Mouse (Mus musculus) heart, embryonic 12.5 days (tissue): Measurements from ENCODE around the gene Myom1. TPM values are rescaled to one million over a fixed set of nuclear protein-coding genes. Genes with fewer than 3 reads are reported as not detected.
A peak's percentile ranks its signal among the peaks of the same experiment; 100 is the strongest.

Experiments
- ATAC-seq: fragments of 200-750 bp; cut with Nextera tagmentation; 2 replicates; pipeline ENCODE4 v1.8.0; 2017; ENCODE audit warnings: moderate TSS enrichment, moderate library complexity; ENCODE audit not compliant: insufficient number of reproducible peaks, low FRiP score
- H3K27ac ChIP-seq: fragments of 300-500 bp; sonication (generic); 2 replicates; pipeline ENCODE4 v1.5.1; 2016; ENCODE audit warnings: mild to moderate bottlenecking, moderate library complexity; ENCODE audit not compliant: poor library complexity, severe bottlenecking
- H3K27me3 ChIP-seq: fragments of 300-500 bp; sonication (generic); replicated peaks from 2 replicates; pipeline ENCODE4 v1.6.1; 2016; ENCODE audit warnings: mild to moderate bottlenecking, moderate library complexity
- H3K36me3 ChIP-seq: fragments of 300-500 bp; sonication (generic); 2 replicates; pipeline ENCODE4 v1.6.1; 2016; ENCODE audit warnings: mild to moderate bottlenecking, moderate library complexity
- H3K4me1 ChIP-seq: fragments of 300-500 bp; sonication (generic); replicated peaks from 2 replicates; pipeline ENCODE4 v1.6.1; 2016; ENCODE audit warnings: mild to moderate bottlenecking
- H3K4me2 ChIP-seq: fragments of 300-500 bp; sonication (generic); 2 replicates; pipeline ENCODE4 v1.6.1; 2016; ENCODE audit warnings: mild to moderate bottlenecking, moderate library complexity
- H3K4me3 ChIP-seq: fragments of 300-500 bp; sonication (generic); 2 replicates; pipeline ENCODE4 v1.5.1; 2016; ENCODE audit warnings: mild to moderate bottlenecking
- H3K9ac ChIP-seq: fragments of 300-500 bp; sonication (generic); 2 replicates; pipeline ENCODE4 v1.6.1; 2016; ENCODE audit warnings: mild to moderate bottlenecking, moderate library complexity
- H3K9me3 ChIP-seq: fragments of 300-500 bp; sonication (generic); replicated peaks from 2 replicates; pipeline ENCODE4 v1.6.1; 2016; ENCODE audit warnings: mild to moderate bottlenecking, moderate library complexity
- WGBS: fragments of 180-500 bp; shearing (Covaris S2); methylation state at CpG from one replicate; pipeline ENCODE4 v1.1.7; 2016; 5-methylcytosine and 5-hydroxymethylcytosine counted together
- polyA plus RNA-seq: library from polyadenylated mRNA; unstranded; fragments of >200 nt; fragmentation: Nextera tagmentation; extraction: Ambion mirVana; gene quantifications from 2 replicates; pipeline ENCODE4 v1.2.1, GENCODE M21; 2016

The Myom1 gene
- polyA plus RNA-seq, 1 experiment from 2014 or later: 229 TPM

DNA sequence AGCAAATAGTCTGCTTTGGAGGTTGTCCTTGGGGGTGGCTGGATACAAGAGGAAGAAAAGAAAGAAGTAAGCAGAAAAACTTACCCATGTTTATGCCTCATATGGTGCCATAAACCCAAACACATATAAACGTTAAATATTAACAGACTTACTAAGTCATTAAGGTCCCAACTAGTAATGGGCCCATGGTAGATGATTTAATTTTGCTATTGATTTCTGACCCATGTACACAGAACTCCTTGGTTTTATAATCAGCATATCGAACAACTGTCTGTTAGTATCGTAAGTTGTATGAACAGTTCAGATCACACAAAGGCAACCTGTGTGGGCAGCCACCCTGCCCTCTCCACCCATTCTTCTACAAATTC lies 85.7 kb downstream of the Myom1 start:
- Histone ChIP-seq H3K36me3 (peaks cover 70% of the 10 kb centered on the region), H3K4me2 (no peak overlapping the region), H3K4me3 (no peak overlapping the region), H3K9me3 (no peaks in the 10 kb centered on the region), H3K9ac (no peak overlapping the region), H3K27me3 (no peaks in the 10 kb centered on the region), H3K27ac (no peak overlapping the region), H3K4me1 (no peaks in the 10 kb centered on the region; the same call in 1 of the 2 replicates)
- no peak for ATAC-seq
- 86% methylated on average over 3 of the region's 3 CpGs for WGBS

DNA sequence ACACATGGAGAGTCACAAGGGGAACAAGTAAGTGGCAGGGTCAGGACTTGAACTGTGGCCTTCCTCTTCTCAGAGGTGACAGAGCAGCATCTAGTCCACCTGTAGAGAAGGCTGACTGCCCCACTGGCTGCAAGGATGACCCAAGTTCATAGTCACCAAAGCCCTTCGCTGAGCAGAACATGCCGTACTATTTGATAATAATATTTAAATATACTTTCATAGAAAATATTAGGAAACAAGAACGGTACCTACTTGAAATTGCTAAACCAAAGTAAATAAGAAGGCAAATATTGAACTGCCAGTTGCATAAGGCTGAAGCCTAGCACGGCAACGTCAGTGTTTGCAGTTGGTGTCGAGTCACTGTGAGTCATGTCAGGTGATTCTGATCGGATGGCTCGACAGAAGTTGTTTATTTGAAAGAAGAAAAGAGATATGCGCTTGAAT lies 86.6 kb downstream of the Myom1 start:
- Histone ChIP-seq H3K36me3 (peaks cover 76% of the 10 kb centered on the region), H3K9ac (no peak overlapping the region), H3K27ac (no peak overlapping the region), H3K4me3 (no peak overlapping the region), H3K27me3 (no peaks in the 10 kb centered on the region), H3K4me2 (no peak overlapping the region), H3K9me3 (no peaks in the 10 kb centered on the region), H3K4me1 (peaks cover 5% of the 10 kb centered on the region; the same call in 1 of the 2 replicates)
- no peak for ATAC-seq
- WGBS: 72% methylated on average over 9 of the region's 9 CpGs

DNA sequence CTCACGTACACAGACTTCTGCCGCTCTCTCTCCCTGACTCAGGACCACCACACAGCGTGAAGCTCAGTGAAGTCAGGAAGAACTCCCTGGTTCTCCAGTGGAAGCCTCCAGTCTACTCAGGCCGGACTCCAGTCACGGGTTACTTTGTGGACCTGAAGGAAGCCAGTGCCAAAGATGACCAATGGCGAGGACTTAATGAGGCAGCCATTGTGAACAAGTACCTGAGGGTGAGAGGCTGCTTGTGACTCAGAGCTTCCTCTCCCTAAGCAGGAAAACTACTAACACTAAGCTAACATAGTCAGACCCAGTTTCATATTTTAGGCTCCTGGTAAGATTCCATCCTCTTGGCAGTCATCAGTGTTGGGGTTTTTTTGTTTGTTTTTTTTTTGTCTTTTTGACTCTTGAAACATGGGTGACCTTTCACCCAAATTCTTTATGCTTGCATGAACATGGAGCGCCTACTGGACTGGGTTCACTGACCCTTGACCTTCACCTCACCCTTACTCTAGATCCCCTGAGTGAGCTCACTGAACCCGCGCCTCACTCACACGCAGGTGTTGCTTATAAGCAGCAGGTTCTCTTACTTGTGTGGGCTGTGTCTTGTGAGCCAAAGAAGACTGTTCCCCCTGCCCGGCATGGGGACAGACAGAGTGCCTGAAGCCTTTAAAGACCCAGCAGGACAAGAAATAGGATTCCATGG lies 87.5 kb downstream of the Myom1 start:
- Histone ChIP-seq H3K27ac (0 out of 2 replicates have a peak overlapping the region, but pooled peaks have one; percentile 10), H3K4me2 (no peak overlapping the region), H3K9ac (no peak overlapping the region), H3K9me3 (no peaks in the 10 kb centered on the region), H3K27me3 (no peaks in the 10 kb centered on the region), H3K36me3 (peaks cover 73% of the 10 kb centered on the region), H3K4me1 (peaks cover 5% of the 10 kb centered on the region; the same call in 1 of the 2 replicates), H3K4me3 (no peak overlapping the region)
- no peak for ATAC-seq
- 85% methylated on average over 11 of the region's 11 CpGs for WGBS

DNA sequence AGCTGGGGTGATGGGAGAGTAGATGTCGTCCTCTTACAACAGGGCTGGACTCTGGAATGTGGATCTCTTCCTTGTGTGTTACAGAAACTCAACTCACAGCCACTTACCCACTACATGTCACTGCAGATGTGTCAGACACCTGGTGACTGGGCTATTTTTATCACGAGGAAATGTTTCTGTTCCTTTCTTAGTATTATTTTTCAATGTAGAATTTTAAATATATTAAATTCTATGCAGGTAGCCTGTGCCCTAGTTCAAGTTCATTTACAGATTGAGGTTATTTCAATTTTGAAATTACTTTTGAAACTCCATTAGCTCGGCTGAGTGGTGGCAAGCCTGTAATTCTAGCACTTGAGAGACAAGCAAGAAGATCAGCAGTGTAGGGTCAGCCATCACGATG lies 88.6 kb downstream of the Myom1 start:
- Histone ChIP-seq H3K4me2 (no peak overlapping the region), H3K4me1 (peaks cover 10% of the 10 kb centered on the region), H3K27ac (peak overlapping the region; percentile 32; the same call in 1 of the 2 replicates), H3K9ac (no peak overlapping the region), H3K9me3 (no peaks in the 10 kb centered on the region), H3K4me3 (no peak overlapping the region), H3K27me3 (no peaks in the 10 kb centered on the region), H3K36me3 (peaks cover 78% of the 10 kb centered on the region)
- WGBS: 52% methylated on average over 4 of the region's 4 CpGs
- no peak for ATAC-seq

DNA sequence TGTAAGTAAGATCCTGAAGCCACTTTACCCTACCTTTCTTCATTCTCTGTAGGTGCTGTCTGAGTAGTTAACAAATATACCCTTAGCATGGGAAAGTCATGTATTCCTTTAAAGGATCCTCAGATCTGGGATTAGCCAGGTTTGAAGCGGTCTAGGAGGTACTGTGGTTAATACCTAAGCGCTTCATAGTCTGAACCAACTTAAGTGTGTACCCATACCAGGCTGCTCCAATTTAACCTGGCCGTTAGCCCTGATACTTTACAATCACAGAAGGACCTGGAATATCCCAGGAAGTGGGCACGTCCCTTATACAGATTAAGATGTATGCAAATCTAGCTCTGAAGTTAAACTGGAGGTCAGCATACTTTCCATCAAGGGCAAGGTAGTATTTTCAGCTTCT lies 89.9 kb downstream of the Myom1 start:
- no peaks in the 10 kb centered on the region for H3K9me3 ChIP-seq
- no peak overlapping the region for H3K4me2 ChIP-seq
- WGBS: 90% methylated on average over 4 of the region's 4 CpGs
- H3K27me3 ChIP-seq: no peaks in the 10 kb centered on the region
- H3K4me1 ChIP-seq: peaks cover 15% of the 10 kb centered on the region
- no peak overlapping the region for H3K4me3 ChIP-seq
- no peak overlapping the region for H3K27ac ChIP-seq
- no peak for ATAC-seq
- no peak overlapping the region for H3K9ac ChIP-seq
- peaks cover 72% of the 10 kb centered on the region for H3K36me3 ChIP-seq

DNA sequence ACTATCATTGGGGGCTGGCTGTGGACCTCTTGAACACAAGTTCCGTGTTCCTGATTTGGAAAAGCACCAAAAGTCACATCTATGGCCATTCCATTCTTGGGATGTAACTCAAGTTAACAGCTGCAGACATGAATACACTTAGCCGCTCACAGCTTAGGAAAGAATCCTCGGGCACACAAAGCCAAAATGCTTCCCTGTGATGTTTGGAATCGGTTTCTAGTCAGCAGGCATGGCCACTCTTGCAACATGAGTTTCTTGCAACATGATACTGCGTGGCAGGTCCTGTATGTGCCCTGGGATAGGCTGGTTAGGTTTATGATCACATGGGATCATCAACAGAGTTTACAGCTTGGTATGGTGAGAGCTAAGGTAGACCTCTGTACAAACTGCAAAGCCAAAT lies 91.4 kb downstream of the Myom1 start:
- Histone ChIP-seq H3K9ac (no peak overlapping the region), H3K4me1 (peaks cover 15% of the 10 kb centered on the region), H3K27ac (no peak overlapping the region), H3K27me3 (no peaks in the 10 kb centered on the region), H3K4me3 (no peak overlapping the region), H3K9me3 (no peaks in the 10 kb centered on the region), H3K4me2 (no peak overlapping the region), H3K36me3 (peaks cover 66% of the 10 kb centered on the region)
- 72% methylated on average over 5 of the region's 5 CpGs for WGBS
- no peak for ATAC-seq

DNA sequence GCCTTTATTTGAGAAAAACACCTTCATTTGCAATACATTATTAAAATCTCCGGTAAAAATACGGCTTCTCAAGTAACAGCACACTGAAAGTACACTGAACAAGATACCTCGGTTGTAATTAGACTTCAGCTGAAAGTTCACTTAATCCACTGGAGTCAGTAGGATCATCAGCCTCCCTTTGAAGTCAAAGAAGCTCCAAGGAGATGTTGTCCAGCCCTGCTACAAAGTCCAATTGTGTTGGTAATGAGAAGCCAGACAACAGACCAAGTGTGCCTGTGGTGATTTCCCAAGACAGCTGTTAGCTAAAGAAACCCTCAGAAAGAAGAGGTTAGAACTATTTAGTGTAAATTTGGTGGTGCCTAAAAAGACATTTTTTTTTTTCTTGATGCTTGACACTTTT lies 92.0 kb downstream of the Myom1 start:
- ATAC-seq: no peak
- Histone ChIP-seq H3K9me3 (no peaks in the 10 kb centered on the region), H3K27me3 (no peaks in the 10 kb centered on the region), H3K9ac (no peak overlapping the region), H3K27ac (no peak overlapping the region), H3K4me3 (no peak overlapping the region), H3K36me3 (peaks cover 61% of the 10 kb centered on the region), H3K4me1 (peaks cover 15% of the 10 kb centered on the region), H3K4me2 (no peak overlapping the region)
- 87% methylated on average over 3 of the region's 3 CpGs for WGBS

DNA sequence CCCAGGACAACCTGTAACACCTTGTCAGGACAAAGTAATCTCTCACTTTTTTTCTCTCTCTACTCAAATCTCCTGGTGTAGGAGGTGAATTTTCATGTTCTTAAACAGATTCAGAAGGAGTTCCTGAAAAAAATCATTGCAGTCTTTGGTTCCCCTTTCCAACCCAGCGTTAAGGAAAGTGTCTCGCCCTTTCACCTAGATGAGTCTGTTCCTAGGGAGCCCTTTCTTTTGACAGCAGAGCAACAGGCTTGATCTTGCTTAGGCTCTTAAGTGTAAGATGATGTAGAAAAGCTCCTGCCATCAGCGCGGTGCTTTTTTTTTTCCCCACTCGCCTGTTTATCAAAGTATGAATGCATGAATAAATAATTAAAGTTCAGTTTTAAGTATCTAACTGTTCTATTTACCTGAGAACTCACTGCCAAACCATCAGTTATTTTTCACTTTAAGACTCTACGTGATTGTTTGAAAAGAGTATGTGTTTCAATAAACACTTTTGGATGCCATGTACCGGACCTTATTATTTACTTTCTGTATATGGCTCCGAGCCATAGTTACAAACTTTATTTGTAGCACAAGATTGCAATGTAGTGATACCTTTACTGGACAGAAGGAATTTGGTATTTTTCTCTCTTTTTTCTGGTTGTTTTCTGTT lies 94.2 kb downstream of the Myom1 start:
- Histone ChIP-seq H3K27me3 (no peaks in the 10 kb centered on the region), H3K9ac (no peak overlapping the region), H3K4me3 (no peak overlapping the region), H3K4me1 (peaks cover 18% of the 10 kb centered on the region), H3K27ac (no peak overlapping the region), H3K4me2 (no peak overlapping the region), H3K36me3 (peaks cover 69% of the 10 kb centered on the region), H3K9me3 (no peaks in the 10 kb centered on the region)
- WGBS: 81% methylated on average over 8 of the region's 8 CpGs
- no peak for ATAC-seq

DNA sequence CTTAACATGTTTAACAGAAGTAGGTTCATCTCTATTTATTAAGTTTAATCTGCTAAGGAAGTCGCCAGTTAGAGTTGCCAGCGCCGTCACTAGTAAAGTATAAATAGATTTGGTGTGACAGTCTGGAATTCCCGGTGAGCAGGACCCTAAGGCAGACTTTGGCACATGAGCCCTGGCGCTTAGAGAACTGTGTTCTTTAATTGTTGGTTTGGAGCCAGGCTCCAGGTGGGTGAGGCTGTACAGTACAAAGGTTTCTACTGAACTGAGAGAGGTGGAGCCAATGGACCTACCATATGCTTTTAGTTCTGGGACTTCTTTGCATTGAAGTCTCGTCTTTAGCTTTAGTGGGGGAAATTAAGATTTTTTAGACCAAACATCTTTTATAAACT lies 94.8 kb downstream of the Myom1 start:
- 59% methylated on average over 6 of the region's 6 CpGs for WGBS
- H3K27ac ChIP-seq: no peak overlapping the region
- no peak for ATAC-seq

DNA sequence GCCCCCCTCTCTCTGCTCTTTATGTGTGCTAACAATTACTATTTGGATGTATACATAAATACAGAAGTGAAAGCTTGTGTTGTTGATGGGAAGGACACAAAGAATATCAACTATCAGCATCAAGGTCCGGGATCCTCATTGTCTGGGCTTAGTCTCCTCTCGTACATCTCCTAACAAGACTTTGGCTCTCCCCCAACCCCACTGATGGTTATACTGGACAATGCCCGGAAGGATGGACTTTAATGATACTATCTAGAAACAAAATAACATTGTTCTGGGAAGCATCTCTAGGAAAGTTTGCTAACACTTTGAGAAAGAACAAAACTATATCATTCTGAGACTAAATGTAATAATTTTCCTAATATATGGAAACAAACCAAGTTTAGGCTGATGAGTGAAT lies 96.2 kb downstream of the Myom1 start:
- Histone ChIP-seq H3K36me3 (peaks cover 64% of the 10 kb centered on the region), H3K27ac (no peak overlapping the region), H3K4me3 (no peak overlapping the region), H3K4me1 (peaks cover 27% of the 10 kb centered on the region), H3K9me3 (no peaks in the 10 kb centered on the region), H3K4me2 (no peak overlapping the region), H3K27me3 (no peaks in the 10 kb centered on the region), H3K9ac (no peak overlapping the region)
- ATAC-seq: no peak
- WGBS: 85% methylated on average over 3 of the region's 3 CpGs

More for the DNA sequence above, 94.8 kb downstream of the Myom1 start:
- Histone ChIP-seq H3K4me3 (no peak overlapping the region), H3K9ac (no peak overlapping the region), H3K4me1 (peaks cover 22% of the 10 kb centered on the region), H3K4me2 (no peak overlapping the region), H3K9me3 (no peaks in the 10 kb centered on the region), H3K27me3 (no peaks in the 10 kb centered on the region), H3K36me3 (peaks cover 69% of the 10 kb centered on the region)

DNA sequence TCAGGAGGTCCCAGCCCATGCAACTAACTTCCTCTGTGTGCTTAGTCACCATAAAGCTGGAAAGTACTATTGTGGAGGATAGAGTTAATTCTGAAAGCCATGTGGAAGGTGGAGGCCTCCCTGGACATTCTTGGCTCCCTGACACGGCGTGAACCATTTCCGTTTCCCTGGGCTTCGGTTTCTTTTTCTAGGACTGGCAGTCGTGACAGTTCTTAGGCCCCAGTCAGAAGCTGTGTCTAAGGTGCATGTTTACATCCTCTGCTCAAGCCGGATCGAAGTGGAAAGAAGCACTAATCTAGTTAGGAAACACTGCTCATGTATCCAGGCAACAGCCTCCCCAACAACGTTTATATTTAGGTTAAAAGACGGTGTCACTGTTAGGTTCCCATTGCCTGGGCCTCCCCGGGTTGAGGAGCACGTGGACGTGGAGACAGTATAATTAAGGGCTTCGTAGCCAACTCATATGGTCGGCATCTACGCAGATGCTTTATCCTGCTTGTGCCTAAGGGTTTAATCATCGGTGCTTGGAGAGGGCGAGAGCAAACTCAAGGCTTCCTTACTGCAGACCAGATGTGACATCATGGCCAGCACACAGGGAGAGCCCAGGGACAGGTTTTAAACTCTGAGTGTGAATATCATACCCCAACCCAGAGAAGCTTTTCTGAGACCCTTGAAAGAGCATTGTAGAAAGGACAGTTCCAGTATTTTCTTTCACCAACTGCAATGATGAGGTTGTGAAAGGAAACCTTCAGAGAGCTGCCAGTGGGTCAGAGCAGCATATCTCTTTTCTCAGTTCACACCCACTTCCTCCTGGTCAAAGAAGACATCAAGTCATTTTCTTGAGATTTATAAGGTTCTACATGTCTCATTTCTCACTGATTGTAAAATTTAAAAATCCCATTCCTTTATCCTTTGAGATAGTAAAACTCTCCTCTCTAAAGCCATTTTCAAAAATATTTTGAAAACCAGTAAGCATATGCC lies 100.4 kb downstream of the Myom1 start:
- ATAC-seq: peak; percentile 67
- Histone ChIP-seq H3K27ac (peak overlapping the region; percentile 61), H3K4me1 (peaks cover 17% of the 10 kb centered on the region), H3K9ac (no peak overlapping the region), H3K4me3 (no peak overlapping the region), H3K27me3 (no peaks in the 10 kb centered on the region), H3K4me2 (peak overlapping the region; percentile 11; the same call in 1 of the 2 replicates), H3K9me3 (no peaks in the 10 kb centered on the region), H3K36me3 (peaks cover 73% of the 10 kb centered on the region)
- WGBS: 28% methylated on average over 17 of the region's 17 CpGs
